Mouse (Mus musculus) olfactory bulb, adult 2 months (tissue): ENCODE data around the gene Naxd.

Experiments used
- CTCF ChIP-seq: fragments of 200-500 bp; IDR thresholded peaks from 2 replicates; pipeline ENCODE4 v1.5.1; 2012; ENCODE audit warnings: low read depth, mild to moderate bottlenecking, low read length, moderate library complexity; ENCODE audit not compliant: insufficient read depth
- POLR2A ChIP-seq: fragments of 200-500 bp; IDR thresholded peaks from 2 replicates; pipeline ENCODE4 v1.6.1; 2012; ENCODE audit warnings: mild to moderate bottlenecking, low read depth, low read length, moderate library complexity; ENCODE audit not compliant: insufficient read depth

GRCm38 (mm10) chr8:11478807-11479527 is 18.3 kb upstream of the Naxd start:
- TF ChIP-seq POLR2A (no peak), CTCF (no peak)
